Mouse (Mus musculus) MEL (cell line): ENCODE data around the gene Creb3l1.
A peak's percentile ranks its signal among the peaks of the same experiment; 100 is the strongest.

ENCODE experiments used
- CHD2 ChIP-seq: IDR thresholded peaks from 2 replicates; pipeline ENCODE4 v1.6.1; 2011; ENCODE audit warnings: low read length, improper control_type of control experiment
- CTCF ChIP-seq, 3 experiments: IDR thresholded peaks in 2 of 3; conservative IDR thresholded peaks in 1 of 3; 2 replicates each; pipeline ENCODE4 v1.5.1; 2011 to 2012; ENCODE audit warnings: low read length in 3 of 3, low read depth in 2 of 3, mild to moderate bottlenecking in 2 of 3, improper control_type of control experiment in 1 of 3, inconsistent platforms in 1 of 3, mixed read lengths in 1 of 3, moderate library complexity in 1 of 3; ENCODE audit not compliant: control insufficient read depth in 1 of 3, insufficient read depth in 1 of 3, poor library complexity in 1 of 3, severe bottlenecking in 1 of 3
- EP300 ChIP-seq, 2 experiments: IDR thresholded peaks; 2 replicates each; pipeline ENCODE4 v1.6.1; 2011; ENCODE audit warnings: improper control_type of control experiment in 2 of 2, low read length in 2 of 2, low read depth in 1 of 2, mild to moderate bottlenecking in 1 of 2
- GABPA ChIP-seq: IDR thresholded peaks from 2 replicates; pipeline ENCODE4 v1.6.1; 2012; ENCODE audit warnings: low read depth, mild to moderate bottlenecking, inconsistent platforms, low read length, improper control_type of control experiment, moderate library complexity
- GATA1 ChIP-seq: IDR thresholded peaks from 2 replicates; pipeline ENCODE4 v1.6.1; 2011; ENCODE audit warnings: low read depth, low read length, improper control_type of control experiment
- JUND ChIP-seq: IDR thresholded peaks from 2 replicates; pipeline ENCODE4 v1.6.1; 2011; ENCODE audit warnings: low read depth, mild to moderate bottlenecking, improper control_type of control experiment, low read length
- MEF2A ChIP-seq: IDR thresholded peaks from 2 replicates; pipeline ENCODE4 v1.6.1; 2014; ENCODE audit warnings: low read depth, mild to moderate bottlenecking, inconsistent platforms, low read length, improper control_type of control experiment; ENCODE audit not compliant: poor library complexity, insufficient replicate concordance, severe bottlenecking; ENCODE audit errors: extremely low read depth
- MYB ChIP-seq: IDR thresholded peaks from 2 replicates; pipeline ENCODE4 v1.6.1; 2011; ENCODE audit warnings: mild to moderate bottlenecking, low read depth, low read length, improper control_type of control experiment
- POLR2A ChIP-seq, 2 experiments: IDR thresholded peaks; 2 replicates each; pipeline ENCODE4 v1.6.1; 2011 to 2012; ENCODE audit warnings: low read length in 2 of 2, mild to moderate bottlenecking in 2 of 2, control low read depth in 1 of 2, improper control_type of control experiment in 1 of 2, low read depth in 1 of 2, moderate library complexity in 1 of 2; ENCODE audit not compliant: control insufficient read depth in 1 of 2, insufficient read depth in 1 of 2, poor library complexity in 1 of 2
- USF1 ChIP-seq: IDR thresholded peaks from 2 replicates; pipeline ENCODE4 v1.6.1; 2014; ENCODE audit warnings: low read depth, mild to moderate bottlenecking, inconsistent platforms, low read length, improper control_type of control experiment, moderate library complexity

GRCm38 (mm10) chr2:92055831-92056236, 31.5 kb upstream of the Creb3l1 start:
- TF ChIP-seq CTCF (IDR thresholded peaks at IDR 0.05 in 2 of 3, conservative IDR thresholded peaks at IDR 0.05 in 1 of 3; ENCODE audit: control insufficient read depth in 1 of 3, insufficient read depth in 1 of 3, low read depth in 2 of 3, low read length in 3 of 3, poor library complexity in 1 of 3, severe bottlenecking in 1 of 3) (peak; percentile 61 to 71 (median 70)), MYB (no peak), CHD2 (no peak), POLR2A (IDR thresholded peaks at IDR 0.05; ENCODE audit: control insufficient read depth in 1 of 2, insufficient read depth in 1 of 2, low read depth in 1 of 2, low read length in 2 of 2, poor library complexity in 1 of 2) (peak in 1 of 2 experiments; percentile 58; a peak in 3 of 4 replicates), USF1 (no peak), GATA1 (no peak), MEF2A (no peak), EP300 (IDR thresholded peaks at IDR 0.05; ENCODE audit: low read depth in 1 of 2, low read length in 2 of 2) (no peak), GABPA (no peak), JUND (no peak)
